Mouse (Mus musculus): ENCODE results near the gene Evi5. TPM values are rescaled to one million over a fixed set of nuclear protein-coding genes. Genes with fewer than 3 reads are reported as not detected.
A peak's percentile ranks its signal among the peaks of the same experiment; 100 is the strongest.

The Evi5 gene
- 69.3 and 72.9 TPM in 2 replicates for polyA plus RNA-seq (2011; ENCODE audit: insufficient read depth, insufficient read length, low read depth, missing spikeins)

DNA sequence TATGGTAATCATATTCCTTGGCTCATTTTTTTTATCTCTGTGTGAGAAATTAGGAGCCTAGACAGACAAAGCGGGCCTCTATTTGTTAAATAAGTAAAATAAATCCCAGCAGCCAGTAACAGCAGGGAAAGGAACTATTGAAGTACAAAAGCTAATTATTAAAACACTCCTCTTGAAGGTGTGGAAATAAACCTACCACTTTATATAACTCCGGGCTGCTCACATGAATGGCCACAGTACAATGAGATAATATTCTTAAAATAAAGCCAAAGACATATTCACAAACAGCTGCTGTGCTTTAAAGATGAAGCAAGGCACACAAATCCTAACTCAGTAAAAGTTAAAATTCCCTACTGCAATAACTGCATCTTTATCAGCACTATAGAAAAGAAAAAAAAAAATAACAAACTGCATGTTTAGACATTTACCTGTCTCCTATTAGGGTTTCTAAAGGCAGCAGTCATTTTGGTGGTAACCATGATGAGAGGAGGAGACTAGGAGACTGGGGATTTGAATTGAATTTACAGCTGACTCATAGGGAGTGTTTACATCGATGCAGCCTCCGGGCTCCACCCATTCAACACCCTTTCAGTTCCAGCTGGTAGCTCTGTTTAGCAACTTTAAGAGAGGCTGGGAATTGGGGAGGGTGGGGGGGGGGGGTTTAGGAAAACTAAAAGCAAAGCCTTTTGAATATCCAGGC, at the start of gene Evi5:
Gene Evi5, minus strand, starts transcription at position 547 of the 700 bp plus-strand sequence.
- H3K27me3 ChIP-seq (ENCODE audit: control insufficient read depth, insufficient read depth, low read length, poor library complexity, severe bottlenecking), result no peaks in the 10 kb centered on the region; the same call in 1 of the 2 replicates
- H3K9me3 ChIP-seq (replicated peaks; ENCODE audit: control insufficient read depth, insufficient read depth, low read length, poor library complexity, severe bottlenecking), result no peaks in the 10 kb centered on the region
- no peak within 1 kb of the TSS; the same call in 1 of the 2 replicates for H3K4me3 ChIP-seq (ENCODE audit: low read depth, low read length)
- H3K4me1 ChIP-seq (ENCODE audit: control insufficient read depth, insufficient read depth, low read length), result no peaks in the 10 kb centered on the region
- TF ChIP-seq POLR2A (IDR thresholded peaks at IDR 0.05; ENCODE audit: insufficient read depth, low read length), result no peak
- no peak for TF ChIP-seq EP300 (IDR thresholded peaks at IDR 0.05; ENCODE audit: insufficient read depth, low read depth, low read length)
- TF ChIP-seq CTCF (IDR thresholded peaks at IDR 0.05; ENCODE audit: low read depth, low read length), result no peak
- no peak within 1 kb of the TSS for H3K27ac ChIP-seq (ENCODE audit: insufficient read depth, low read length)
- H3K36me3 ChIP-seq (ENCODE audit: control insufficient read depth, insufficient read depth, low read length, poor library complexity, severe bottlenecking), result no peaks in the 10 kb centered on the region
- peak within 1 kb of the TSS; percentile 52; the same call in 1 of the 2 replicates for H3K9ac ChIP-seq (ENCODE audit: low read depth, poor library complexity, severe bottlenecking)

DNA sequence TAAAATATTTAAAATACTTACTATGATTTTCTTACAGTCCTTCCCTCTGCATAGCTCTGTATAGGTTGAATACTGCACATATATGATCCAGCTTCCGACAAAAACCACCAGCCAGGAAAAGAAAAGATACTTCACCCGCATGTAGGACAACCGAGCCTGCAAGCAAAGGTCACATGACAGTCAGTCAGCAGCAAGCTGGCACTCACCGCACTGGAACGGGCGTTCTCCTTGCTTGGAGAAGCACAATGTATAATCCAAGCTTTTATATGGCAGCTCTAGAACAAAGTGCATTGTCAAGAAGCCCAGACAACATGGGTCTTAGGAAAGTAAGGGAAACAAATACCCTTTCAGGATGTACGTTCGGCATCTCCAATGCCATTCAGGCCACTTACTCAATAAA, 49.7 kb upstream of the Evi5 start:
- H3K36me3 ChIP-seq (ENCODE audit: control insufficient read depth, insufficient read depth, low read length, poor library complexity, severe bottlenecking), result no peaks in the 10 kb centered on the region
- no peak overlapping the region for H3K27ac ChIP-seq (ENCODE audit: insufficient read depth, low read length)
- no peaks in the 10 kb centered on the region for H3K4me1 ChIP-seq (ENCODE audit: control insufficient read depth, insufficient read depth, low read length)
- no peak overlapping the region for H3K4me3 ChIP-seq (ENCODE audit: low read depth, low read length)
- H3K9ac ChIP-seq (ENCODE audit: low read depth, poor library complexity, severe bottlenecking), result no peak overlapping the region
- no peaks in the 10 kb centered on the region for H3K27me3 ChIP-seq (ENCODE audit: control insufficient read depth, insufficient read depth, low read length, poor library complexity, severe bottlenecking)
- H3K9me3 ChIP-seq (replicated peaks; ENCODE audit: control insufficient read depth, insufficient read depth, low read length, poor library complexity, severe bottlenecking), result no peaks in the 10 kb centered on the region
- TF ChIP-seq CTCF (IDR thresholded peaks at IDR 0.05; ENCODE audit: low read depth, low read length) (no peak), EP300 (IDR thresholded peaks at IDR 0.05; ENCODE audit: insufficient read depth, low read depth, low read length) (no peak), POLR2A (IDR thresholded peaks at IDR 0.05; ENCODE audit: insufficient read depth, low read length) (no peak)

DNA sequence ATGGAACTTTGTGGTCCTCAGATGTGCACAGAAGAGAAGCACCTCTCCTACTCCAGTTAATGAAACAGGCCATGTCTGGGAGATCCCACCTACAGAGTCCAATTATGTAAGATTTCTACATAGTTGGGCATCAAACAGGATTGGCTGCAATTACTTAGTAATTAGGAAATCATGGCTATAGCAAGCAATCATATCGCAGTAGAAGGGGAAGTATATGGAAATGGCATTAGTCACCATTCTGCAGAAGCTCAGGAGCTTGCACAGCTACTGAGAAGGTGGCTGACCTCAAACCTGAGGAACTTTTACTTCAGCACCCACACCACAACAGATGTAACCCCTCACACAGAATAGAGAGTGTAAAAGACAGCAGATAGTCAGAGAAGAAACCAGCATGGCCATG, 47.9 kb upstream of the Evi5 start:
- H3K4me1 ChIP-seq (ENCODE audit: control insufficient read depth, insufficient read depth, low read length), result no peaks in the 10 kb centered on the region
- H3K27ac ChIP-seq (ENCODE audit: insufficient read depth, low read length), result no peak overlapping the region
- H3K27me3 ChIP-seq (ENCODE audit: control insufficient read depth, insufficient read depth, low read length, poor library complexity, severe bottlenecking), result no peaks in the 10 kb centered on the region
- H3K4me3 ChIP-seq (ENCODE audit: low read depth, low read length), result no peak overlapping the region
- no peak overlapping the region for H3K9ac ChIP-seq (ENCODE audit: low read depth, poor library complexity, severe bottlenecking)
- TF ChIP-seq CTCF (IDR thresholded peaks at IDR 0.05; ENCODE audit: low read depth, low read length) (no peak), EP300 (IDR thresholded peaks at IDR 0.05; ENCODE audit: insufficient read depth, low read depth, low read length) (no peak), POLR2A (IDR thresholded peaks at IDR 0.05; ENCODE audit: insufficient read depth, low read length) (no peak)
- no peaks in the 10 kb centered on the region for H3K9me3 ChIP-seq (replicated peaks; ENCODE audit: control insufficient read depth, insufficient read depth, low read length, poor library complexity, severe bottlenecking)
- no peaks in the 10 kb centered on the region for H3K36me3 ChIP-seq (ENCODE audit: control insufficient read depth, insufficient read depth, low read length, poor library complexity, severe bottlenecking)

DNA sequence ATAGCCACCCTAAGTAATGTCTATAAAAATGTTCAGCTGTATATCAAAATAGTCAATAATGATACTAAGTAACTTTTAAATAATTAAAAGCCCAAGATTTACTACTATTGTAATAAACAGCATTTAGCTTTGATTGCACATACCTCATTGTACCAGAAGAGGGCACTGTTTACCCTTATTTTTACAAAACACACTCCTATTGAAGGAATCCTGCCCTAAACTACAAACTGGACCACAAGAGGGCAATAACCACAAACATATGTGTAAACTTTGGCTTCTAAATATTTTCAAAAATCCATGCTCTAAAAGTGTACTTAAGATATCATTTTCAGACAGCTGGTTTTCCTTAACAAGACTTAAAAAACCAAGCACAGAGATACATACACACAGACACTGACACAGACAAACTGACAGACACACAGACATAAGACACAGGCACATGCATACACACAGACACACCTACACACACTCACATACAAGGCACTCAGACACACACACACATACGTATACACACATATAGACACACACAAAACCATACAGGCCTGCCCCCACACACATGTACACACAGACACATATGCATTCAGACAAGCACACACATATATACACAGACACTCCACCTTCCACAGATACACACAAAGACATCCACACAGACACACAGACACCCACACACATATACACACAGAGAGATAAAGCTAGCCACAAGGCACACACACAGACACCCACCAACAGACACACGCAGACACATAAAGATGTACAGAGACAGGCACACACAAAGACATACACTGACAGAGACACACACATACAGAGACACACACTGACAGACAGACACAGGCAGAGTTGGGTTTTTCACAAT, 46.7 kb upstream of the Evi5 start:
- H3K4me3 ChIP-seq (ENCODE audit: low read depth, low read length), result no peak overlapping the region
- H3K27me3 ChIP-seq (ENCODE audit: control insufficient read depth, insufficient read depth, low read length, poor library complexity, severe bottlenecking), result no peaks in the 10 kb centered on the region
- no peak overlapping the region for H3K27ac ChIP-seq (ENCODE audit: insufficient read depth, low read length)
- H3K9me3 ChIP-seq (replicated peaks; ENCODE audit: control insufficient read depth, insufficient read depth, low read length, poor library complexity, severe bottlenecking), result no peaks in the 10 kb centered on the region
- H3K4me1 ChIP-seq (ENCODE audit: control insufficient read depth, insufficient read depth, low read length), result no peaks in the 10 kb centered on the region
- peak; percentile 36 for TF ChIP-seq CTCF (IDR thresholded peaks at IDR 0.05; ENCODE audit: low read depth, low read length)
- no peak for TF ChIP-seq EP300 (IDR thresholded peaks at IDR 0.05; ENCODE audit: insufficient read depth, low read depth, low read length)
- TF ChIP-seq POLR2A (IDR thresholded peaks at IDR 0.05; ENCODE audit: insufficient read depth, low read length), result no peak
- H3K9ac ChIP-seq (ENCODE audit: low read depth, poor library complexity, severe bottlenecking), result no peak overlapping the region
- no peaks in the 10 kb centered on the region for H3K36me3 ChIP-seq (ENCODE audit: control insufficient read depth, insufficient read depth, low read length, poor library complexity, severe bottlenecking)

DNA sequence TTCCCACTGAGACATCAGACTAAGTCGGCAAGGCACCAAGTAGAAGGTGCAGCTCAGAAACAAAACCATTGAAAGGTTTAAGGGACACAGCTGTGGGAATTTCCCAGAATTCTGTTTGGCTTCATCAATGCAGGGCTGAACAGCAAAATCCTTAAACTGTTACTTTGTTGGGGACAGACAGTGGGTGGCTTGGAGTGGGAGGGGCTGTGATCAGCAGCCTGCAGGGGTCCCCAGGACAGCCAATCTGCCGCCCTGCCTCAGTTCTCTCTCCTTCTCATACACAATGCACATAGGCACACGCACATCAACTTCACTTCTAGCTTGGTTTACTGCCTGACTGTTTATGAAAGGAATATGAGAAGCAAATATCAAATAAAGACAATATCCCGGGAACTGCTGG, 40.4 kb upstream of the Evi5 start:
- no peaks in the 10 kb centered on the region for H3K9me3 ChIP-seq (replicated peaks; ENCODE audit: control insufficient read depth, insufficient read depth, low read length, poor library complexity, severe bottlenecking)
- TF ChIP-seq POLR2A (IDR thresholded peaks at IDR 0.05; ENCODE audit: insufficient read depth, low read length) (no peak), CTCF (IDR thresholded peaks at IDR 0.05; ENCODE audit: low read depth, low read length) (no peak), EP300 (IDR thresholded peaks at IDR 0.05; ENCODE audit: insufficient read depth, low read depth, low read length) (no peak)
- no peaks in the 10 kb centered on the region for H3K27me3 ChIP-seq (ENCODE audit: control insufficient read depth, insufficient read depth, low read length, poor library complexity, severe bottlenecking)
- H3K27ac ChIP-seq (ENCODE audit: insufficient read depth, low read length), result no peak overlapping the region
- no peaks in the 10 kb centered on the region for H3K36me3 ChIP-seq (ENCODE audit: control insufficient read depth, insufficient read depth, low read length, poor library complexity, severe bottlenecking)
- H3K9ac ChIP-seq (ENCODE audit: low read depth, poor library complexity, severe bottlenecking), result no peak overlapping the region
- H3K4me1 ChIP-seq (ENCODE audit: control insufficient read depth, insufficient read depth, low read length), result no peaks in the 10 kb centered on the region
- no peak overlapping the region for H3K4me3 ChIP-seq (ENCODE audit: low read depth, low read length)
